Mouse (Mus musculus) liver, adult (tissue): ENCODE measurements around the gene Gm45799.

Source experiments
- GATA4 ChIP-seq: IDR thresholded peaks from 2 replicates; pipeline ENCODE4 v1.6.1; 2014; ENCODE audit warnings: mild to moderate bottlenecking, low read length; ENCODE audit not compliant: insufficient replicate concordance

Gene Gm45799

GRCm38 (mm10) chr7:105728701-105729428, 88.5 kb downstream of the Gm45799 start:
- no peak for TF ChIP-seq GATA4

- no peak for TF ChIP-seq GATA4
Measured at GRCm38 (mm10) chr7:105733836-105734235, 93.5 kb downstream of the Gm45799 start.
